Mouse (Mus musculus) embryonic facial prominence, embryonic 12.5 days (tissue): ENCODE data around the gene Mb. TPM values are rescaled to one million over a fixed set of nuclear protein-coding genes. Genes with fewer than 3 reads are reported as not detected.

Experiments
- ATAC-seq: fragments of 200-750 bp; cut with Nextera tagmentation; 2 replicates; pipeline ENCODE4 v1.8.0; 2017; ENCODE audit not compliant: insufficient number of reproducible peaks, insufficient read depth, low FRiP score, low TSS enrichment
- H3K27ac ChIP-seq: fragments of 300-500 bp; sonication (generic); 2 replicates; pipeline ENCODE4 v1.5.1; 2016; ENCODE audit warnings: mild to moderate bottlenecking
- H3K27me3 ChIP-seq: fragments of 300-500 bp; sonication (generic); 2 replicates; pipeline ENCODE4 v1.6.1; 2016; ENCODE audit warnings: mild to moderate bottlenecking, moderate library complexity
- H3K36me3 ChIP-seq: fragments of 300-500 bp; sonication (generic); 2 replicates; pipeline ENCODE4 v1.6.1; 2016; ENCODE audit warnings: mild to moderate bottlenecking
- H3K4me1 ChIP-seq: fragments of 300-500 bp; sonication (generic); 2 replicates; pipeline ENCODE4 v1.6.1; 2016
- H3K4me2 ChIP-seq: fragments of 300-500 bp; sonication (generic); replicated peaks from 2 replicates; pipeline ENCODE4 v1.6.1; 2016; ENCODE audit warnings: mild to moderate bottlenecking, moderate library complexity
- H3K4me3 ChIP-seq: fragments of 300-500 bp; sonication (generic); 2 replicates; pipeline ENCODE4 v1.5.1; 2016; ENCODE audit warnings: mild to moderate bottlenecking
- H3K9ac ChIP-seq: fragments of 300-500 bp; sonication (generic); 2 replicates; pipeline ENCODE4 v1.6.1; 2016; ENCODE audit warnings: mild to moderate bottlenecking, moderate library complexity
- H3K9me3 ChIP-seq: fragments of 300-500 bp; sonication (generic); 2 replicates; pipeline ENCODE4 v1.6.1; 2016; ENCODE audit warnings: mild to moderate bottlenecking, moderate library complexity
- WGBS: fragments of 180-500 bp; shearing (Covaris S2); methylation state at CpG from one replicate; pipeline ENCODE4 v1.1.7; 2016; 5-methylcytosine and 5-hydroxymethylcytosine counted together
- polyA plus RNA-seq: library from polyadenylated mRNA; unstranded; fragments of >200 nt; fragmentation: Nextera tagmentation; extraction: Ambion mirVana; gene quantifications from 2 replicates; pipeline ENCODE4 v1.2.1, GENCODE M21; 2016

Gene Mb
- polyA plus RNA-seq, 1 experiment from 2014 or later, result 1.2 TPM

GRCm38 (mm10) chr15:77037278-77038161, 12.9 kb downstream of the Mb start:
- Histone ChIP-seq H3K4me3 (no peak overlapping the region), H3K27ac (peak overlapping the region; percentile 97), H3K36me3 (no peaks in the 10 kb centered on the region), H3K9me3 (no peaks in the 10 kb centered on the region), H3K4me2 (peak overlapping the region; percentile 8), H3K4me1 (peaks cover 52% of the 10 kb centered on the region), H3K9ac (0 out of 2 replicates have a peak overlapping the region, but pooled peaks have one; percentile 12), H3K27me3 (no peaks in the 10 kb centered on the region)
- peak; percentile 86 for ATAC-seq
- 16% methylated on average over 11 of the region's 11 CpGs for WGBS

GRCm38 (mm10) chr15:77036989-77037277, 13.5 kb downstream of the Mb start:
- 19% methylated on average over 2 of the region's 2 CpGs for whole genome bisulfite sequencing
- peak overlapping the region; percentile 97 for H3K27ac ChIP-seq
- no peaks in the 10 kb centered on the region for H3K9me3 ChIP-seq
- ATAC-seq, result peak; percentile 13; the same call in 1 of the 2 replicates
- 0 out of 2 replicates have a peak overlapping the region, but pooled peaks have one; percentile 1 for H3K9ac ChIP-seq
- peak overlapping the region; percentile 8 for H3K4me2 ChIP-seq
- H3K4me3 ChIP-seq, result no peak overlapping the region
- H3K4me1 ChIP-seq, result peaks cover 52% of the 10 kb centered on the region
- no peaks in the 10 kb centered on the region for H3K27me3 ChIP-seq
- no peaks in the 10 kb centered on the region for H3K36me3 ChIP-seq

- peak overlapping the region; percentile 97 for H3K27ac ChIP-seq
- H3K4me2 ChIP-seq, result no peak overlapping the region
- no peaks in the 10 kb centered on the region for H3K36me3 ChIP-seq
- 62% methylated on average over 11 of the region's 11 CpGs for WGBS
- H3K9ac ChIP-seq, result 0 out of 2 replicates have a peak overlapping the region, but pooled peaks have one; percentile 1
- ATAC-seq, result peak; percentile 28; the same call in 1 of the 2 replicates
- peaks cover 52% of the 10 kb centered on the region for H3K4me1 ChIP-seq
- no peak overlapping the region for H3K4me3 ChIP-seq
- H3K9me3 ChIP-seq, result no peaks in the 10 kb centered on the region
- no peaks in the 10 kb centered on the region for H3K27me3 ChIP-seq
These were observed 14.0 kb downstream of the Mb start for GRCm38 (mm10) chr15:77036320-77036988.

GRCm38 (mm10) chr15:77035643-77036042, 14.8 kb downstream of the Mb start:
- H3K27me3 ChIP-seq, result no peaks in the 10 kb centered on the region
- WGBS, result 77% methylated on average over 3 of the region's 3 CpGs
- no peak overlapping the region for H3K4me3 ChIP-seq
- H3K4me1 ChIP-seq, result peaks cover 49% of the 10 kb centered on the region
- H3K27ac ChIP-seq, result peak overlapping the region; percentile 97
- no peaks in the 10 kb centered on the region for H3K36me3 ChIP-seq
- no peak overlapping the region for H3K4me2 ChIP-seq
- no peak overlapping the region for H3K9ac ChIP-seq
- no peak for ATAC-seq
- no peaks in the 10 kb centered on the region for H3K9me3 ChIP-seq

- 0 out of 2 replicates have a peak overlapping the region, but pooled peaks have one; percentile 4 for H3K27ac ChIP-seq
- no peaks in the 10 kb centered on the region for H3K36me3 ChIP-seq
- no peak overlapping the region for H3K4me2 ChIP-seq
- H3K4me3 ChIP-seq, result no peak overlapping the region
- no peak overlapping the region for H3K9ac ChIP-seq
- no peaks in the 10 kb centered on the region for H3K9me3 ChIP-seq
- no peaks in the 10 kb centered on the region for H3K27me3 ChIP-seq
- no peak for ATAC-seq
- 77% methylated on average over 6 of the region's 6 CpGs for WGBS
- peaks cover 40% of the 10 kb centered on the region for H3K4me1 ChIP-seq
These were observed 15.9 kb downstream of the Mb start for GRCm38 (mm10) chr15:77034526-77034925.

- no peak overlapping the region for H3K4me2 ChIP-seq
- no peaks in the 10 kb centered on the region for H3K9me3 ChIP-seq
- no peak overlapping the region for H3K4me3 ChIP-seq
- no peaks in the 10 kb centered on the region for H3K36me3 ChIP-seq
- peaks cover 24% of the 10 kb centered on the region for H3K4me1 ChIP-seq
- H3K9ac ChIP-seq, result no peak overlapping the region
- ATAC-seq, result no peak
- no peaks in the 10 kb centered on the region for H3K27me3 ChIP-seq
- no peak overlapping the region for H3K27ac ChIP-seq
- WGBS, result 43% methylated on average over 3 of the region's 3 CpGs
These were observed 19.2 kb downstream of the Mb start for GRCm38 (mm10) chr15:77031271-77031670.

GRCm38 (mm10) chr15:77029331-77029991, 21.0 kb downstream of the Mb start:
- H3K9me3 ChIP-seq, result no peaks in the 10 kb centered on the region
- H3K36me3 ChIP-seq, result no peaks in the 10 kb centered on the region
- no peak overlapping the region for H3K4me3 ChIP-seq
- peak overlapping the region; percentile 26; the same call in 1 of the 2 replicates for H3K4me2 ChIP-seq
- no peaks in the 10 kb centered on the region for H3K27me3 ChIP-seq
- H3K9ac ChIP-seq, result no peak overlapping the region
- 26% methylated on average over 7 of the region's 7 CpGs for WGBS
- H3K27ac ChIP-seq, result peak overlapping the region; percentile 86
- peak; percentile 70; the same call in 1 of the 2 replicates for ATAC-seq
- peaks cover 18% of the 10 kb centered on the region; the same call in 1 of the 2 replicates for H3K4me1 ChIP-seq

- Histone ChIP-seq H3K4me1 (peaks cover 18% of the 10 kb centered on the region; the same call in 1 of the 2 replicates), H3K4me2 (no peak overlapping the region), H3K27me3 (no peaks in the 10 kb centered on the region), H3K36me3 (no peaks in the 10 kb centered on the region), H3K27ac (0 out of 2 replicates have a peak overlapping the region, but pooled peaks have one; percentile 38), H3K9ac (no peak overlapping the region), H3K4me3 (no peak overlapping the region), H3K9me3 (no peaks in the 10 kb centered on the region)
- ATAC-seq, result no peak
- 68% methylated on average over 6 of the region's 6 CpGs for WGBS
These were observed 22.8 kb downstream of the Mb start for GRCm38 (mm10) chr15:77027675-77028074.

GRCm38 (mm10) chr15:77027117-77027516, 23.4 kb downstream of the Mb start:
- Histone ChIP-seq H3K9ac (no peak overlapping the region), H3K4me1 (peaks cover 18% of the 10 kb centered on the region; the same call in 1 of the 2 replicates), H3K27me3 (no peaks in the 10 kb centered on the region), H3K9me3 (no peaks in the 10 kb centered on the region), H3K27ac (no peak overlapping the region), H3K4me2 (no peak overlapping the region), H3K4me3 (no peak overlapping the region), H3K36me3 (no peaks in the 10 kb centered on the region)
- no peak for ATAC-seq
- whole genome bisulfite sequencing, result 94% methylated on average over 3 of the region's 3 CpGs

GRCm38 (mm10) chr15:77025884-77026583, 24.4 kb downstream of the Mb start:
- ATAC-seq, result no peak
- Histone ChIP-seq H3K9me3 (no peaks in the 10 kb centered on the region), H3K4me2 (no peak overlapping the region), H3K4me1 (peaks cover 18% of the 10 kb centered on the region; the same call in 1 of the 2 replicates), H3K4me3 (no peak overlapping the region), H3K27ac (no peak overlapping the region), H3K27me3 (no peaks in the 10 kb centered on the region), H3K36me3 (no peaks in the 10 kb centered on the region), H3K9ac (no peak overlapping the region)
- WGBS, result 78% methylated on average over 5 of the region's 5 CpGs

GRCm38 (mm10) chr15:77022401-77022957, 28.0 kb downstream of the Mb start:
- WGBS, result 77% methylated on average over 5 of the region's 5 CpGs

More at GRCm38 (mm10) chr15:77022401-77022957, 28.0 kb downstream of the Mb start:
- H3K4me1 ChIP-seq, result 0 out of 2 replicates have a peak, but pooled peaks cover 1% of the 10 kb centered on the region
- H3K4me2 ChIP-seq, result no peak overlapping the region
- ATAC-seq, result no peak
- no peak overlapping the region for H3K9ac ChIP-seq
- no peak overlapping the region for H3K4me3 ChIP-seq
- H3K27ac ChIP-seq, result no peak overlapping the region
- no peaks in the 10 kb centered on the region for H3K27me3 ChIP-seq
- no peaks in the 10 kb centered on the region for H3K9me3 ChIP-seq
- no peaks in the 10 kb centered on the region for H3K36me3 ChIP-seq
